Mouse (Mus musculus) limb, embryonic 12.5 days (tissue): ENCODE results near the gene Terf2. TPM values are rescaled to one million over a fixed set of nuclear protein-coding genes. Genes with fewer than 3 reads are reported as not detected.
"Not testable (repeated sequence)": the region's sequence is repeated elsewhere in the genome, so short reads cannot be mapped to it uniquely, and the experiment has no call there.

Experiments used
- ATAC-seq: fragments of 200-750 bp; cut with Nextera tagmentation; 2 replicates; pipeline ENCODE4 v1.8.0; 2017; ENCODE audit warnings: low read depth, moderate TSS enrichment; ENCODE audit not compliant: insufficient number of reproducible peaks, insufficient read depth, low FRiP score, low TSS enrichment
- H3K27ac ChIP-seq: fragments of 300-500 bp; sonication (generic); 2 replicates; pipeline ENCODE4 v1.5.1; 2016; ENCODE audit warnings: mild to moderate bottlenecking, moderate library complexity
- H3K27me3 ChIP-seq: fragments of 300-500 bp; sonication (generic); 2 replicates; pipeline ENCODE4 v1.6.1; 2016; ENCODE audit warnings: mild to moderate bottlenecking, moderate library complexity
- H3K36me3 ChIP-seq: fragments of 300-500 bp; sonication (generic); 2 replicates; pipeline ENCODE4 v1.6.1; 2016; ENCODE audit warnings: mild to moderate bottlenecking, moderate library complexity
- H3K4me1 ChIP-seq: fragments of 300-500 bp; sonication (generic); replicated peaks from 2 replicates; pipeline ENCODE4 v1.6.1; 2016
- H3K4me2 ChIP-seq: fragments of 300-500 bp; sonication (generic); 2 replicates; pipeline ENCODE4 v1.6.1; 2016; ENCODE audit warnings: mild to moderate bottlenecking, moderate library complexity
- H3K4me3 ChIP-seq: fragments of 300-500 bp; sonication (generic); replicated peaks from 2 replicates; pipeline ENCODE4 v1.5.1; 2016; ENCODE audit warnings: mild to moderate bottlenecking
- H3K9ac ChIP-seq: fragments of 300-500 bp; sonication (generic); replicated peaks from 2 replicates; pipeline ENCODE4 v1.6.1; 2016; ENCODE audit warnings: mild to moderate bottlenecking, moderate library complexity
- H3K9me3 ChIP-seq: fragments of 300-500 bp; sonication (generic); 2 replicates; pipeline ENCODE4 v1.6.1; 2016; ENCODE audit warnings: mild to moderate bottlenecking, moderate library complexity
- WGBS: fragments of 180-500 bp; shearing (Covaris S2); methylation state at CpG from one replicate; pipeline ENCODE4 v1.1.7; 2016; 5-methylcytosine and 5-hydroxymethylcytosine counted together
- polyA plus RNA-seq: library from polyadenylated mRNA; unstranded; fragments of >200 nt; fragmentation: Nextera tagmentation; extraction: Ambion mirVana; gene quantifications from 2 replicates; pipeline ENCODE4 v1.2.1, GENCODE M21; 2016

The Terf2 gene
- polyA plus RNA-seq, 1 experiment from 2014 or later, result 24.1 TPM

DNA sequence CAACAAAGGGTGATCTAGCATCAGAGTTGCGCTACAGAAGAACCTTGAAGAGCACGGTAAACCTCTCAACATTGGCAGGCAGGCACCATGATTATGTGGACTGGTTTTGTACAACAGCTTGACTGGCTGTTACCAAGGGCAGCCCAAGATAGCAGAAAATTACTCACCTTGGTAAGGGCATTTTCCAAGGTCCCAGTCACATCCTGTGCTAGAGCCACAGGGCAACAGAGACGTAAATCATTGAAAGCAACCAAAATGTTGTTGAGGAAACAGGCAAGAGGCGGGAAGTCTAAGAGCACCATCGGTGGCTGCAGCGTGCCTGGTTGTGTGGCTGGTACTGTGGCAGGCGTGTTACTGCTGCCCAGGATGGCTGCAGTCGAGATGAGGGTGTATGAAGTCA, 44.3 kb downstream of the Terf2 start:
- H3K4me1 ChIP-seq, result peaks cover 28% of the 10 kb centered on the region

DNA sequence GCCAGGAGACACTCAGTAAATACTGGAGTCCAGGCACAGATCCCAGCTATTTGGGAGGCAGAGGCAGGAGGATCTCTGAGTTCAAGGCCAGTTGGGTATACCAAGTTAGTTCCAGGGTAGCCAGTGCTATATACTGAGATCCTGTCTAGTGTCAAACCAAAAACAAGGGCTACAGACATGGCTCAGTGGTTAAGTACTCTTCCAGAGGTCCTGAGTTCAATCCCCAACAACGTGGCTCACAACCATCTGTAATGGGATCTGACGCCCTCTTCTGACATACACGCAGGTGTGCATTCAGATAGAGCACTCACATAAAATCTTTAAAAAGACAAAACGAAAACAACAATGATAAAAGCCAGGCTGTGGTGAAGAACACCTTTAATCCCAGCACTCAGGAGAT, 46.9 kb downstream of the Terf2 start:
- WGBS, result 92% methylated on average over 4 of the region's 4 CpGs
- no peaks in the 10 kb centered on the region; the same call in 1 of the 2 replicates for H3K9me3 ChIP-seq
- peak overlapping the region; percentile 92 for H3K4me3 ChIP-seq
- no peak for ATAC-seq
- H3K27ac ChIP-seq, result peak overlapping the region; percentile 96; the same call in 1 of the 2 replicates
- H3K9ac ChIP-seq, result no peak overlapping the region
- H3K4me2 ChIP-seq, result peak overlapping the region; percentile 89
- H3K36me3 ChIP-seq, result peaks cover 82% of the 10 kb centered on the region
- no peaks in the 10 kb centered on the region for H3K27me3 ChIP-seq
- peaks cover 17% of the 10 kb centered on the region for H3K4me1 ChIP-seq

More for the DNA sequence above, 44.3 kb downstream of the Terf2 start:
- ATAC-seq, result no peak
- Histone ChIP-seq H3K36me3 (peaks cover 62% of the 10 kb centered on the region), H3K27me3 (no peaks in the 10 kb centered on the region), H3K27ac (no peak overlapping the region), H3K9me3 (no peaks in the 10 kb centered on the region; the same call in 1 of the 2 replicates), H3K4me2 (no peak overlapping the region), H3K9ac (no peak overlapping the region), H3K4me3 (no peak overlapping the region)
- 93% methylated on average over 8 of the region's 8 CpGs for WGBS

DNA sequence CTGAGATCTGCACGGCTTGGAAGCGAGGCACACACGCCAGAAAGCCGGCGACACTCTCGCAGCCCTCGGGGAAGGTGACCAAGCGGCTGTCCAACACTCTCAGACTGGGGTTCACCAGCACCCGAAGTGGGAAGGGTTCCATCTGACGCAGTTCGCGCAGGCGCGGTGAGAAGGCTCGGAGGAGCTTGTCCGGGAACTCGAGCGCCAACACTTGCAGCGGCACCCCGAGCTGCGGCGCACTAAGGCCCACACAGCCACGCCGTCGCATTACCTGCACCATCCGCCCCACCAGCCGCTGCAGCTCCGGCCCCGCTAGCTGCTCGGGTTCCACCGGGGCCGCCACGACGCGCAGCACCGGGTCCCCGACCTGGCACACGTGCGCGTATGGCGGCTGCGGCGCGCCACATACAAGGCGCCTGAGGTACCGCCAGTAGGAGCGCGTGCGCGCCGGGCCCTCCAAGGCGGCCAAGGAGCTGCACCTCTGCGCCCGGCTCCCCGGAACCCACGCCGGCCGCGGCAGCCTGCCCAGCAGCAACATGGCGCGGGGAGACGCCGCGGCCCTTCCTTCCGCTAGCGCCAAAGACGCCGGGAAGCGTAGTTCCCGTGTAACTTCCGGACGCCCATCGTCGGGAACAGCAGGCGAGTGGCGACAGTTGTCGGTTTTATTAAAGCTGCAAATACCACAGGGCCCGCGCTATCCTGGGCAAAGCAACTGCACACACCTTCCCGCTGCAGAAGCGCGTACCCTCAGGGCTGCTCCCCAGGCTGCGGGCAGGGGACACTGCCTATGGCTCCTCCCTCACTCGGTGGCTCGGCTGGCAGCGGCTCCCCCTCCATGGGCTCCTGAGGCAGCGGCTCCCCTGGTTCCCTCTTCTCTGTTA, 48.0 kb downstream of the Terf2 start, which contains the start of gene Pdf:
Pdf (minus strand) TSS at position 554 of the 881 bp plus-strand sequence.
- Histone ChIP-seq H3K9me3 (no peaks in the 10 kb centered on the region; the same call in 1 of the 2 replicates), H3K27ac (peak within 1 kb of the TSS; percentile 96), H3K9ac (peak within 1 kb of the TSS; percentile 90), H3K4me2 (peak within 1 kb of the TSS; percentile 89), H3K27me3 (no peaks in the 10 kb centered on the region), H3K4me1 (peaks cover 17% of the 10 kb centered on the region), H3K36me3 (peaks cover 82% of the 10 kb centered on the region), H3K4me3 (peak within 1 kb of the TSS; percentile 92)
- ATAC-seq, result peak; percentile 79; the same call in 1 of the 2 replicates
- under 1% methylated on average over 87 of the region's 87 CpGs for WGBS

DNA sequence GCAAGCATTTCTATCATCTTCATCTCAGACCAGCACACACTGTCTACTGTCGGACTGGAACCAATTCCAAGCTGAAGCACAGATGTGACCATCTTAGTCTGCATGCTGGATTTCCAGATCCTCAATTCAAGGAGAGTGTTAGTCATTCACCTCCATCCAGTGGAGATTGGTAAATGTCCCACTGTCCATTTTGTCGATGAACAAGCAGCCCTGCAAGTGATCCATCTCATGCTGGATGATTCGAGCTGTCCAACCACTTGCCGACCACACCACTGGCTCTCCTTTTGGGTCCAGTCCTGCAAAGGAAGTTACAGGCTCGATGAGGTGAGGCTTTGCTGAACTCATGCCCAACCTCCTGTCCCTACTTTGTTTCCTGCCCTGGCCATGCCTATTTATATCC, 49.4 kb downstream of the Terf2 start:
- Histone ChIP-seq H3K9me3 (no peaks in the 10 kb centered on the region; the same call in 1 of the 2 replicates), H3K36me3 (peaks cover 82% of the 10 kb centered on the region), H3K4me3 (no peak overlapping the region), H3K27ac (no peak overlapping the region), H3K4me1 (peaks cover 17% of the 10 kb centered on the region), H3K27me3 (no peaks in the 10 kb centered on the region), H3K9ac (no peak overlapping the region), H3K4me2 (peak overlapping the region; percentile 25; the same call in 1 of the 2 replicates)
- no peak for ATAC-seq
- WGBS, result 92% methylated on average over 5 of the region's 5 CpGs

DNA sequence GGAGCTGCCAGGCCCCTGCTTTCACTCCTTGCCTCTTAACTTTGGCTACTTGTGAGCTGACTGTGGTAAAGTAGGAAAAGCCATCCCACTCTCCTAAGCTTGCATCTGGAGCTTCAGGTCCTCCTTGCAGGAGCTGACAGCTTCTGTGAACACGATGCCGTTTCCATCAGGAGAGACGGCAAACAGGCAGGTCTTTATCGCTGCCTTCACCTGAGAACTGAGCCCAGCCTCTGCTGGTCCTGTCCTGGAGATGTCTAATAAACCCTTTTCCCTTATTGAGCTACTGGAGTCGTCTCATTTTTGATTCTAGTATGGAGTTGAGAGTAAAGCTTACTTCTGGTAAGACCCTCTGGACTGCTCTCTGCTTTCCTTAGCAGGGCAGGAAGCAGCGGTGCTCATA, 50.9 kb downstream of the Terf2 start:
- no peak for ATAC-seq
- 93% methylated on average over 6 of the region's 6 CpGs for WGBS
- Histone ChIP-seq H3K9me3 (no peaks in the 10 kb centered on the region; the same call in 1 of the 2 replicates), H3K4me2 (no peak overlapping the region), H3K9ac (no peak overlapping the region), H3K27me3 (no peaks in the 10 kb centered on the region), H3K4me3 (no peak overlapping the region), H3K27ac (no peak overlapping the region), H3K36me3 (peaks cover 81% of the 10 kb centered on the region), H3K4me1 (peaks cover 17% of the 10 kb centered on the region)

DNA sequence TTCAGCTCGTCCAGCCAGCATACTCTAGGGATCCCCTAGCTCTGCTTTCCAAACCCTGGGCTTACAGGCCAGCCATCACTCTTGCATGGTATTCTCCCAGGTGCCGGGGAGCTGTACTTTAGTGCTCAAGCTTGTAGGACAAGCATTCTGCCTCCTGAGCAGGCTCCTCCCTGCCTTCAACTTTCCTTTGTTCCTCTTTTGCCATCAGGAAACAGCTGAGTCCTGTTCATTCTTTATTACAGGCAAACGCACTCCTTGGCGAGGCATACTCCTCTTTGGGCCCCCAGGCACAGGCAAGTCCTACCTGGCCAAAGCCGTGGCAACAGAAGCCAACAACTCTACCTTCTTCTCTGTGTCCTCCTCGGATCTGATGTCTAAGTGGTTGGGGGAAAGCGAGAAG, 55.7 kb downstream of the Terf2 start:
- no peaks in the 10 kb centered on the region for H3K4me1 ChIP-seq
- no peaks in the 10 kb centered on the region for H3K27me3 ChIP-seq
- no peak overlapping the region for H3K4me3 ChIP-seq
- no peaks in the 10 kb centered on the region for H3K9me3 ChIP-seq
- no peak for ATAC-seq
- H3K27ac ChIP-seq, result no peak overlapping the region
- H3K4me2 ChIP-seq, result no peak overlapping the region
- peaks cover 92% of the 10 kb centered on the region for H3K36me3 ChIP-seq
- no peak overlapping the region for H3K9ac ChIP-seq
- 85% methylated on average over 7 of the region's 7 CpGs for WGBS

DNA sequence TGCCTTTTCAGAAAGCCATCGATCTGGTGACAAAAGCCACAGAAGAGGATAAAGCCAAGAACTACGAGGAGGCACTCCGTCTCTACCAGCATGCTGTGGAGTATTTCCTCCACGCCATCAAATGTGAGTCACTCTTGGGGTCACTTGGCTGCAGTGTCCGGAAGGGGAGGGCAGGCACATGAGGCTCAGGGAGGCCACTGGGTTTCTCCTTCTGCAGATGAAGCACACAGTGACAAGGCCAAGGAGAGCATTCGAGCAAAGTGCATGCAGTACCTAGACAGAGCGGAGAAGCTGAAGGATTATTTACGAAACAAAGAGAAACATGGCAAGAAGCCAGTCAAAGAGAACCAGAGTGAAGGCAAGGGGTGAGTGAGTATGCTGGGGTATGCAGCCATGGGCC, 59.7 kb downstream of the Terf2 start:
- no peak overlapping the region for H3K4me2 ChIP-seq
- no peak overlapping the region for H3K9ac ChIP-seq
- no peak overlapping the region for H3K4me3 ChIP-seq
- H3K27me3 ChIP-seq, result no peaks in the 10 kb centered on the region
- ATAC-seq, result no peak
- peaks cover 61% of the 10 kb centered on the region for H3K36me3 ChIP-seq
- no peaks in the 10 kb centered on the region for H3K9me3 ChIP-seq
- 87% methylated on average over 8 of the region's 8 CpGs for WGBS
- peaks cover 15% of the 10 kb centered on the region for H3K4me1 ChIP-seq
- H3K27ac ChIP-seq, result no peak overlapping the region

DNA sequence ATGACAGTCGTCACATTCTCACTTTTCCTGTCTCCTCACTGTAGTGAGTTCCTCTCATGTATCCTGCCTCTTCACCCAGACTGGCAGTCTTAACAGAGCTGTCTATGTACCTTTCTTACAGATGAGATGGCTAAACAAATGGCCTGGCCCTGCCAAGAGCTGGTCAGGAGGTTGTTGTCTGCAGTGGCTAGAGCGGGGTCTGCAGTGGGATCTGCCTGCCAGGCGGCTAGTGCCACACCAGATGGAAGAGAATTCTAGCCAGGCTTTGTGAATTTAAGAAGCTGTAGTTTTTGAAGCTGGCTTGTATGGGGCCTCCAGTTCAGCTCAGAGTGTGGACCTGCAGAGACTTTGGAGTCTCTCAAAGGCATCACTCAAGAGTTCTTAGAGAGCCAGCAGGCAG, 60.7 kb downstream of the Terf2 start:
- peaks cover 52% of the 10 kb centered on the region for H3K36me3 ChIP-seq
- H3K4me2 ChIP-seq, result no peak overlapping the region
- no peak overlapping the region for H3K9ac ChIP-seq
- H3K9me3 ChIP-seq, result no peaks in the 10 kb centered on the region
- no peak overlapping the region for H3K4me3 ChIP-seq
- H3K4me1 ChIP-seq, result peaks cover 15% of the 10 kb centered on the region
- WGBS, result 86% methylated on average over 3 of the region's 3 CpGs
- H3K27ac ChIP-seq, result no peak overlapping the region
- H3K27me3 ChIP-seq, result no peaks in the 10 kb centered on the region
- ATAC-seq, result no peak

DNA sequence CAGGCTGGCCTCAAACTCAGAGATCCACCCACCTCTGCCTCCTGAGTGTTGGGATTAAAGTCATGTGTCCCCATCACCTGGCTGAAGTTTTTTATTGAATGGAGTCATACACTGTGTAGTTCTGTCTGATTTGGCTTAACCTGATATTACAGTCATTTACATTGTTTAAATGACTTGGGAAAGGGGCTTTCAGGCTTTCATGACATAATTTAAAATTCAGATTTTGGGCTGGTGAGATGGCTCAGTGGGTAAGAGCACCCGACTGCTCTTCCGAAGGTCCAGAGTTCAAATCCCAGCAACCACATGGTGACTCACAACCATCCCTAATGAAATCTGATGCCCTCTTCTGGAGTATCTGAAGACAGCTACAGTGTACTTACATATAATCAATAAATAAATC, 62.7 kb downstream of the Terf2 start:
- H3K27me3 ChIP-seq, result not testable (repeated sequence)
- WGBS, result 96% methylated on average over 2 of the region's 2 CpGs

DNA sequence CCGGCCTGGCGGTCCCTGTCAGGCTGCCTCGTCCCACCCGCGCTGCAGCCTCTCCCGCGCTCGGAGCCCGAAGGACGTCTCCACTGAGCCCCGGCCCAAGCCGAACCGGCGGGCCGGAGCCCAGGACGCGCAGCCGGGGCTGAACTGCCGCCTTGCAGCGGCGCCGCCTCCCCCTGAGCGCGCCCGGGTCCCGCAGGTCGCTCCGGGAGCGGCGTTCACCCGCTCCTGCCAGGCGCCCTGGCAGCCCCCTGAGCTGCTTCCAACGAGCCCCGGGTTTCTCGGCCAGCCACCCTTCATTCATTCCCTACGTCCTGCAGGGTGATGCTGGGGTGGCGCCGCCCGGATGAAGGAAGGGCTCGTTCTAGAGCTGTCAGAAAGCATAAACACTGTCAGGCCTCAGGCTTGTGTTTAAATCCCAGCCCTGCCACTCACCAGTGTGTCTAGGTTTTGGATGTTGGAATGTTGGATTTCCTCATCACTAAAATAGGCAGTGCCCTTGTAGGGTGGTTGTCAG, 64.7 kb downstream of the Terf2 start:
- H3K27ac ChIP-seq, result peak overlapping the region; percentile 76
- peaks cover 19% of the 10 kb centered on the region; the same call in 1 of the 2 replicates for H3K36me3 ChIP-seq
- peak overlapping the region; percentile 95 for H3K9ac ChIP-seq
- peak overlapping the region; percentile 99 for H3K4me3 ChIP-seq
- no peaks in the 10 kb centered on the region for H3K27me3 ChIP-seq
- H3K9me3 ChIP-seq, result no peaks in the 10 kb centered on the region
- H3K4me1 ChIP-seq, result peaks cover 15% of the 10 kb centered on the region
- under 1% methylated on average over 40 of the region's 40 CpGs for WGBS
- H3K4me2 ChIP-seq, result peak overlapping the region; percentile 87
- ATAC-seq, result peak; percentile 35; the same call in 1 of the 2 replicates

More for the DNA sequence above, 62.7 kb downstream of the Terf2 start:
- H3K4me2 ChIP-seq, H3K9me3 ChIP-seq, H3K9ac ChIP-seq, ATAC-seq, H3K4me3 ChIP-seq, H3K27ac ChIP-seq: not testable (repeated sequence)
- H3K36me3 ChIP-seq, result peaks cover 31% of the 10 kb centered on the region
- peaks cover 15% of the 10 kb centered on the region for H3K4me1 ChIP-seq
